Mouse (Mus musculus): ENCODE measurements at regions not wholly inside any gene's neighbourhood (a gene's known extent, or its start where the extent isn't known, plus 50 kb on each side); places are given as distances from the start of the nearest gene placed in this dataset.

DNA sequence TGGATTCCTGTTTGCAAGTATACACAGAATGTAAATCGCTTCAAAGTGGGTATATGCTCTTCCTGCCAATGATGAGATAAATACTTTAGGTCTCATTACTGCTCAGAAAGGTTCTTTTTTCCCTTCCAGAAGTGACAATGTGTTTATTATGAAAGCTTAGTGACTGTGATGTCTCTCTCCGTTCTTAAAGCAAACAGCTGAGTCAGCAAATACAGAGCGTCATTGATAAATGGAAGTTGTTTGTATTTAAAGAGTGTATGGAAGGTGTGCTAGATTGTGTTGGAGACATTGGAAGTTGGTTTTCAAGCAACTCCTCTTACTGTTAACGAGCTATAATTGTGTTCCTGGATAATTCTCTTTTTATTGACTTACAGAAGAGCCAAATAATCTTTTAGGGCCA lies 408.0 kb downstream of the Prr30 start:
- DNase-seq (ENCODE audit: inconsistent ontology term) = no peak

DNA sequence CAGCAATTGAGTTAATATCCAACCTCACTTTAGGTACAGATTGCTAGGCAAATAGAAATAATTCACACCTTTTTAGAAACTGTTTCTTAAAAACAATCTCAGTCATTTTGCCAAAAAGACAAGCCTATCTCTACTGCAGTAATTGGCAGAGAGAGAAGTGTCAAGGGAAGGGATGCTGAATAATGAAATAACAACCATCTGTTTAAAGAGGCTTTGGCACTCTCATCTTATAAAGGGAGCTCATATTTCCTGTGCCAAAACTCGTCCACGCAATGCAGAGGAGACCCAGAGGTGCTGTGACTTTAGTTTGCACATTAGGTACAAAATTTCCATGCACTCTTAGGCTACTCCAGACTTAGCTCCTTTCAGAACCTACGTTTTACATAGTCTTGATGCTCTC lies 418.2 kb downstream of the Prr30 start:
- DNase-seq (ENCODE audit: inconsistent ontology term) = no peak

DNA sequence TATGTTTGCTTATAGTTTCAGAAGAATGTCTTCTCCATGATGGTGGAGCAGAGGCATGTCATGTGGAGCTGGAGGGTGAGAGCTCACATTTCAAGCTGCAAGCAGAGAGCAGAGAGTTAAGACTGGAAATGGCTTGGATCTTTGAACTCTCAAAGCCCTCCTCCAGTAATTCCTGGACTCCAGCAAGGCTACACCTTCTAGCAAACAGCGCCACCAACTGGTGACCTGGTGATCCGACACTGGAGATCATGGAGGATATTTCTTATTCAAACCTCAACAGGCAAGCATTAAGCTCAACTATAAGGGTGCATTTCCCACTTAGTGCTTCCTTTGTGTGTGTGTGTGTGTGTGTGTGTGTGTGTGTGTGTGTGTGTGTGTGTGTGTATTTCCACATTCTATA lies 446.2 kb downstream of the Prr30 start:
- no peak for DNase-seq (ENCODE audit: inconsistent ontology term)

DNA sequence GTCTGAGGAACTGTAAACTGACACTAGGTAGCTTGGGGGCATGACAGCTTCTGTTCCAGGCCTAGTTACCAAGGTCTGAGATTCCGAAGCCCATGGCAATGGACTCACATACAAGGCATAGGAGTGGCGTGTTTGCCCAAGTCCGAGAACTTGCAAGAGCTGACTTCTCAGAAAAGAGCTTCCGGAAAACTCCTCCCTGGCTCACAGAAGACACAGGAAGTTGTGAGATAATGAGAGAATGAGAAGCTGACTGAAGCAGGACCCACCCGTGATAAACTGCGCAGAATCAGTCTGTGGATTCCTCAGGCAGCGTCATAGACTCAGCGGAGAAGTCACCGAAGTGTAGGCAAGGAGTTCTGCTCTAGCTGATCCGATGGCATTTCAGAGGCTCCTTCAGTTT lies 447.4 kb downstream of the Prr30 start:
- DNase-seq (ENCODE audit: inconsistent ontology term) = no peak

DNA sequence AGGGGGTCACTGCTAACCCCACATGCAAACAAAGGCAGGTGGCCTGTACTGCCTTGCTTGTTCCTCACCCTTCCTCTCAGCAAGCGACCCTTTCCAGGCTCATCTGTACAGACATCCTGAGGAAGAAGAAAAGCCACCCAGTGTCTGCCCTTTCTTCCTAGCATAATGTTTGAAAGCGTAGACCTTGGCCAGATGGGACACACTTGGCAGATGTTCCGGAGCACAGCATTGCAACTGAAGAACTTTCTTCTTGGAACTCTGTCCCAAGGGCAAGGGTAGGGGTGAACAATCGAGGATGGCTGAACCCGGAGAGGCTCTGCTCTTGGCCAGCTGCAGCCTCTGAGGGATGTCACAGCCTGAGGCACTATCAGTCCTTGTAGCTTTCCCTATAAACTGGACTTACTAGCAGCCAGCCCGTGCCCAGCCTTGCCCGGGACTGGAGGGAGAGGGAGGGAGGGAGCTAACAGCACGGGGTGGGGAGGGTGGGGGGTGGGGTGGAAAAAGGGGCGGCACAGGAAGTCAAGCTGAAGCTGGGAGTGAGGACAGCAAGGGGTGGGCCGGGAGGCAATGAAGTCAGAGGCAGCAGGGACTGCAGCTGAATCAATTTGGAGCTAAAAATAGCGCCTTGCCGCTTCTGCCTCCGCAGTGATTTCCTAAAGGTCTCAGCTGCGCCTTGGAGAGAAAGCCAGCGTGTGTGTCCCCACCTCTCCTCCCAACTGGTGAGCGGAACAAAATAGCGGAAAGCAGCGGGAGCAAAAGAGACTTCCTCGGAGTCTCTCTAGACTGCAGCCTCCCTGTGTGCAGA lies 450.2 kb downstream of the Prr30 start:
- peak; percentile 86 for DNase-seq (ENCODE audit: inconsistent ontology term)

DNA sequence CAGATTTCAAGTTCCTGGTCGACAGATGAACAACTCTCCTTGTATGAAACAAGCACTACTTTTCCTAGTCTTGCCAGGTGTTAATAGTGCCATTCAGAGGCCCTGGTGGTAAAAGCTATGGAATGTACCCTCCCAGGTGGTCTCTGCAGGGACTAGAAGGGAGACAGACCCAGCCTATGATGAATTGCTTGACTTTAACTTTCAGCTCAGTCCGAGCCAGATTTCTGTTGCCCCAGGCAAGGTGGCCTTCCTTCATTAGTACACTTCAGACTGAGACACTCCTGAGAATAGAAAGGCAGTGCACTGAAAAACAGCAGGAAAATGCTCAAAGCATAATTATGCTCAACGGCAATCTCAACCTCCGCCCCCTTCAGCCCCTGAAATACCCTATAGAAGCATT lies 450.8 kb upstream of the Klf12 start:
- DNase-seq (ENCODE audit: inconsistent ontology term) = no peak

DNA sequence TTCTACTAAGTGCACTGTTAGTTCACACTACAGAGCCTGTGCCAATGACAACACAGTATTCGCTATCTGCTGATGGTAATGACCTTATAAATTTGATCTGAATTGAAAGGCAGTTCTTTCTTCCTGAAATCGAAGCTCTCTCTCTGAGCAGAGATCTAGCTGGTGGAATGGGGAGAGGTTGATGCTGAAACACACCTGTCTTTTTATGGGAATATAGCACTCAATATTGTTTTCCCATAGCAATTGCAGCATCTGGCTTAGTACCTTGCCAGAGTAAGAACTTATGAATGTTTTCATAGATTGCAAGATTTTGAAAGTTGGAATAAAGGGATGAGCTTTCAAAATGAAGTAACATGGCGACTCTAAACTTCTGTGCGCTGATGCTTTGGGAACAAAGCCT lies 444.0 kb upstream of the Klf12 start:
- no peak for DNase-seq (ENCODE audit: inconsistent ontology term)

DNA sequence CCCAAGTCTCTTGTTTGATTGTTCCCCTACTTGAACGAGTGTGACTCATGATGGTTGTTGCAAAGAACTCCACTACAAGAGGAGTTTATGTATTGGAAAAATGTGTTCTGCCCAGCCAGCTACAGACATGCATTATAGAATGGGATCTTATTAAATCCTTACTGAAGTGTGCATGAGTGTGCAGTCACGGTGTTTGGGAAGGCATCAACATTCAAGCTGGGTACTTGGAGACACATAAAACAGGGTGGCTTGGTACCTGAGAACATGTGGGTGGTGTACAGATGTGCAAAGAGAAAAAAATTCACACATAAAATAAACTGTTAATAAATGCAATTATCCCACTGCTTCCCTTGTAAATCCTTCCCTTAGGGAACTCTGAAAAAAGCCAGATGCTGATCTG lies 443.2 kb upstream of the Klf12 start:
- no peak for DNase-seq (ENCODE audit: inconsistent ontology term)

DNA sequence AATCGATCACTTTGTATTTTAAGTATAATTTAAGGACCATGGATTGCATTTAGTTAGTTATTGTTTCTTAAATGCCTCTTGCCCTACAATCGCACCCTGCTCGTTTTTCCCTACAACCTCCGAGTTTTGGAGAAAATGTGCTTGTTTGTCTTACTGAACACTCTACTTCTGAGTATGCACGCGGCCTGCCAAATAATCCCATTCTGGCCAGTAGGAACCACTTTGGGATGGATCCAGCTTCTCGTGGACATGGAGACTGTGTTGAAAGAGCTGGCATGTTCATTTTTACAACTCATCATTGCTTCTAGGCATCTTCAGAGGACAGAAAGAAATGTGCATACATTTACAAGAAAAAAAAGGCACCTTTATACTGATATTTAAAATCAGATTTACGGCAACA lies 440.5 kb upstream of the Klf12 start:
- no peak for DNase-seq (ENCODE audit: inconsistent ontology term)

DNA sequence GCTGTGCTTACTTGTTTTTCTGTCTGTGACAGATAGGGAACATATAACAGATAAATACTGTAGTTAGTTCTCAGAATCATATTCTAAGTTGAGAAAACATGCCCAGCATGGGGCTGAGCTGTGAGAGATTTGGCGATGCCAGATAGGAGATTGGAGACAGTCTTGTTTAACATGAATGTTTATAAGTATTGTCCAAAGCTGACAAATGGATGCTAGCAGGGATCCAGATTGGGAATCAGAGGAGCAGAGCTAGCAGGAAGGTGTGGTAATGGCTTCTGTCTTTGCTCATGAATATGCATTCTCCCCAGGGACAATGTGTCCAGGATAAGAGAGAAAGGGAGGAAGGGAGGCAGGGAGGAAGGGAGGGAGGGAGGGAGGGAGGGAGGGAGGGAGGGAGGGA lies 436.2 kb upstream of the Klf12 start:
- no peak for DNase-seq (ENCODE audit: inconsistent ontology term)

DNA sequence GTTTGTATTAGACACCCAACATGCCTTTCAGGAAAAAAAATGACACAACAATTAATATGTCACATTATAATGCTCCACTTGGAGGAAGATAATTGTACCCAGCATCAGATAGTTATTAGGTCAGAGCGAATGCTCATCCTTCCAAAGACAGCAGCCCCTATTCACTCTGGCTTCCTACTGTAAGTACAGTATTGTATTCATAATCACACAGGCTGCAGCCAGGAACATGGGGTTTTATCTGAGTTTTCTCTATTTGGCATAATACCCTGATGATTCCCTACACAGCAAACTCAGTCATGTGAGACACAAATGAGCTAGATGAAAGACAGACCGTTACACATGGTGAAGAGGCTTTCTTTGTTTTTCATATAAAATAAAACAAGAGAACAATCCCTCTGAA lies 430.5 kb upstream of the Klf12 start:
- peak; percentile 77 for DNase-seq (ENCODE audit: inconsistent ontology term)

DNA sequence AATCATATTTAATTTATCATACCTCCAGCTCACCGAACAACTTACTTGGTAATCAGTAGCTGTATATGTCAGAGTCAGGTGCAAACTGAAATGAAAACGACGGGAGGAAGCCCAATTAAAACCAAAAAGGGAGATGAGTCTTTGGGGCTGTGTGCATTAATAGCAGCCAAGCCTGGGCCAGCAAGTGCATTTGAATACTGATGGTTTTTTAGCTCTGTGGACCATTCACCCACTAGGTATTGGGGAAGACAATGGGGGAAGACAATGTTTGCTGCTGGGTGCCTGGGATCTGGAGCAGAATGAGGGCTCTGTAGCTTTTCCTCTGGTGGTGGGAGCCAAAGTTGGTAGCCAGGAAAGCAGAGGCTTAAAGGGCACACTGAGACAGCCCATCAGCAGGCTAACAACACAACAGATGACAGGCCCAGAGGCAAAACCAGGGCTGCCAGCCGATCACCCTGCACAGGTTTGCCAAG lies 429.6 kb upstream of the Klf12 start:
- DNase-seq (ENCODE audit: inconsistent ontology term) = peak; percentile 24

DNA sequence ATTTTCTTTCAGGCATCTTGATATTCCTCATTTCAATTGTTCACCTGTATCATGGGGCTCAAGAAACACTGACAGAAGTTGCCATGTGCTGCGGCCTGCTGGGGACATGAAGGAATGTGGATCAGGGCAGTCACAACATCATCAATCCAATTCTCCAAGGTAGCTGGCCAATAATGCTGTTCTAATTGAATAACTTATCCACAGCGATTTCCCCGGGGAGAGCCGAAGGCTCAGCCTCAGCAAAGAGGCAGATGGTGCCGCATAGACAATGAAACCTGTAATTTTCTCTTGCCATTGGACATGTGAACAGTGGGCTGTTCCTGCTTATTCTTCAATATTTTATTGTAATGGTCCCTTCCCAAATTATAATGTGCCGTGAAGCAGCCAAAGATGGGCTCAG lies 429.1 kb upstream of the Klf12 start:
- DNase-seq (ENCODE audit: inconsistent ontology term) = peak; percentile 21

DNA sequence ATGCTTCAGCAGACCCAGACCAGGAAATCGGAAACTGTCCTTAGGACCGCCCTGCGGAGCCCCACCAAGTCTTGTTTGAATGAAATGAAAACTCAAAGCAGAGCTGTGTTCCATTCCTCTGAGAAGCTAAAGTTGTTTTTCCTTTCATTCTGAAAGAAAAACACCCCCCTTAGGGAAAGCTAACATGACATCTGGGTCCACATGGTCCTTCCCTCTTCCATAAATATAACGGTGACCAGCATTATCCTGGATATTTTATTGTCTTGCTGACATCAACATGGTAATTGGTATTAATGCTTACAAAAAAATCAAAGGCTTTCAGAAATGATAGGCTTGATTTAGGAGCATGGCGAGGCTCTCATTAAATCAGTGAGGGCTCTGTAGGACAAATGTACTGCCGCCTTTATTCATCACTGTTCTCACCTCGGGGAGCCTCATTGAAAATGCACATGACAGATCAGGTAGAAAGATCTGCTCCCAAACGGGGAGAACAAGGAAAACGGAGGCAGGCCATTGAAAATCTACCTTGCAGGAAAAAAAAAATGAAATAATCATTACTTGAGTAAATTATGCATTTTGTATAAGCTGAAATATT lies 381.0 kb upstream of the Klf12 start:
- no peak for DNase-seq (ENCODE audit: inconsistent ontology term)

DNA sequence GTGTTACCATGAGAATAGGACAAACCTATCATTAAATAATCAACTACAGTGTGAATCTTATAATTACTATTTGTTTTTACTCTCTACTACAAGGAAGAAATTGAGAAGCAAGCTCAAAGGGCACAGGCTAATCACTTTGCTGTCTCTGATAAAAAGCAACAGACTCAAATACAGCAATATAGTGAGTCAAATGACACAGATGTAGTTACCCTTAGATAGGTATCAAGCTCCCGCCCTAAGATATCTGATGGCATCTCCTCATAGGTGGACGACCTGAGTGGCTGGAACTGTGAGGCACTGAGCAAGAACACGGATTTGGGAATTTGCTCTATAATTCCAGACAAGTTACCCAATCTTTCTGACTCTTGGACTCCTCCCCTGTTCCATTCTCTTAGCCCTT lies 379.7 kb upstream of the Klf12 start:
- DNase-seq (ENCODE audit: inconsistent ontology term) = no peak

DNA sequence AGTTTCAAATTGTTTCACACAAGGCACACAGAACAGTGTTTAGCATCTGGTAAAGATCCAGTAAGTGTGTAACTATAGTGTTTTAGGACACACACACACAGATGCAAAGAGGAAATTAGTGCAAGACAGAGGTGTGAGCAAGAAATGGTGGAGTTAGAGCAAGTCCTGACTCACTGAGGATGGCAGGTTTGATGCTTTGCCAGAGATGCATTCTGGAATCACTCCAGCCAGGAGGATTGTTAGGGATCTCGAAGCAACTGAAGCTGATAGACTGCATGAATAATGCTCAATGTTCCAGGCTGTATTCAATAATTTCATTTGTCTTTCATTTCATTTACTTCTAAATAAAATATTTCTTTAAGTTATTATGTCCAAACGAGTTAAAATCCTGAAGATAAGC lies 357.6 kb upstream of the Klf12 start:
- DNase-seq (ENCODE audit: inconsistent ontology term) = no peak

DNA sequence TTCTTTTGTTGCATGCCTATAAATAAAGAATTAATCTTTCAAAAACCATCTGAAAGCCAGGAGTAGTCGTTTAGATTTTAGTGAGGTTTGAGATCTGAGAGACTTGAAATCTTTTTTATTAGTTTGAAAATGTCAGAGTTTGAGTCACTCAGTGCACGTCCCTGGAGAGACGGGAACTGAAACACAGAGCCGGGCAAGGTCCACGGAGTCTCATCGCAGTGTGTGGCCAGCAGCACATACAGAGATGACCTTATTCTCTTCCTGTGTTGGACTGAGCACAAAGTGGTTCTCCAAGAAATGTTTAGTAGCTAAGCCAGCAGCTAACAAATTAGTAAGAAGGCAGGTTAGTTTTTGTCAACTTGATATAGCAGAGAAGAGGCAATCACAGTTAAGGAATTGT lies 350.0 kb upstream of the Klf12 start:
- no peak for DNase-seq (ENCODE audit: inconsistent ontology term)

DNA sequence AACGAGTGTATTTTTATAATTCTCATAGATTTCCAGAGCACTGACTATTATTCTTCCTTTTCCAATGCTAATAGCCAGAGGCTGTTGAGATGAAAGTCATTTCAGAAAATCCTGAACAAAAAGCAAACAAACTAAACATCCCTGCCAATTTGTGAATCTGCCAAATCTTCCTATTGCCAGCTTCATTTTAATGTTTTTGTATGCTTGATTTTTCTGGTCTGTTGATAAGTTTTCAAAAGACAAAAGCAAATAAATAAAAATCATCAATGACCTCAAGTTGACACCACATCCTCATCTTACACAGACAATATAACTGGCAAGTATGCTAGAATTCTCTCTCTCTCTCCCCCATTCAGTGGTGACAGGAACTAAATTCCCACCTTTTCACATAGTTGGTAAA lies 347.2 kb upstream of the Klf12 start:
- DNase-seq (ENCODE audit: inconsistent ontology term) = peak; percentile 67

DNA sequence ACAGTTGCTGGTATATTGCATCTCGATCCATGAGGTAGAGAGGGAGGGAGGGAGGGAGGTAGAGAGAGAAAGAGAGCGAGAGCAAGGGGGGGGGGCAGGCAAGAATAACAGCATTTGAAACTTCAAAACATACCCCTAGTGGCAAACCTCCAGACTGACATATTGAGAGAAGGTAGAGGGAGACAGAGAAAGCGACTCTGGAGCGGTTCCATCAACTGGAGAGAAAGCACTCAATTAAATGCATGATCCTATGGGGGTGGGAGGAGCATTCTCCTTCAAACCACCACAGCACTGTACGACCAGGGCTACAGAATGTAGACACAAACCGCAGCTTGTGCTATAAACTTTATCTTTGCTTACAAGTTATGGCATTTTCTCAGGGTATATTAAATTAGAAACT lies 345.7 kb upstream of the Klf12 start:
- DNase-seq (ENCODE audit: inconsistent ontology term) = no peak

DNA sequence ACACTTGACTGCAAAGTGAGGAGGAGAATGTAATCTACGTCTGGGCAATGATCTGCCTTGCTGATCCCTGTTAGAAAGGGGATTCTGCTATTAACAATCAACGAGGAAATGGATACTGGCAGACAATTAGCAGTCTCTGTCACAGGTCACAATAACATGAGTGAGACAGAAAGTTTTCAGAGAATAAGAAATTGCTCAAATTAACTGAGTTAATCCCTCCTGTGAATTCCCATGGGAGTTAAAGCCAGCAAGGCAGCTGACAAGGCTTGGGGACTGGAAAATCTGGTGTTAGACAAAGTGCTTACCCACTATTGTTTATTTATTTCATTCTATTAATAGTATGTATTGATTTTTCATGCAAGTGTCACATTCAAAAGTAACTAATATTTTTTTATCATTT lies 343.0 kb upstream of the Klf12 start:
- no peak for DNase-seq (ENCODE audit: inconsistent ontology term)

DNA sequence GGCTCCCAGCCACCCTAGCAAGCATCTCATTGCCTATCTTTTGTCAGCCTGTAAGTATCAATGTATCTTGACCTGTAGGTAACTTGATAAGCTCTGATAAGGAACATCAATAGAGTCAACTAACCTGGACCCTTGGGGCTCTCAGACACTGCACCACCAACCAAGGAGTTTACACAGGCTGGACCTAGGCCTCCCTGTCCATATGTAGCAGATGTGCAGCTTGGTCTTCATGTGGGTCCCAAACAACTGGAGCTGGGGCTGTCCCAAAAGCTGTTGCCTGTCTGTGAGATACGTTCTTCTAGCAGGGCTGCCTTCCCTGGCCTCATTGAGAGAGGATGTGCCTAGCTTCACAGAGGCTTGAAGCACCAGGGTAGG lies 335.2 kb upstream of the Klf12 start:
- DNase-seq (ENCODE audit: inconsistent ontology term) = no peak

DNA sequence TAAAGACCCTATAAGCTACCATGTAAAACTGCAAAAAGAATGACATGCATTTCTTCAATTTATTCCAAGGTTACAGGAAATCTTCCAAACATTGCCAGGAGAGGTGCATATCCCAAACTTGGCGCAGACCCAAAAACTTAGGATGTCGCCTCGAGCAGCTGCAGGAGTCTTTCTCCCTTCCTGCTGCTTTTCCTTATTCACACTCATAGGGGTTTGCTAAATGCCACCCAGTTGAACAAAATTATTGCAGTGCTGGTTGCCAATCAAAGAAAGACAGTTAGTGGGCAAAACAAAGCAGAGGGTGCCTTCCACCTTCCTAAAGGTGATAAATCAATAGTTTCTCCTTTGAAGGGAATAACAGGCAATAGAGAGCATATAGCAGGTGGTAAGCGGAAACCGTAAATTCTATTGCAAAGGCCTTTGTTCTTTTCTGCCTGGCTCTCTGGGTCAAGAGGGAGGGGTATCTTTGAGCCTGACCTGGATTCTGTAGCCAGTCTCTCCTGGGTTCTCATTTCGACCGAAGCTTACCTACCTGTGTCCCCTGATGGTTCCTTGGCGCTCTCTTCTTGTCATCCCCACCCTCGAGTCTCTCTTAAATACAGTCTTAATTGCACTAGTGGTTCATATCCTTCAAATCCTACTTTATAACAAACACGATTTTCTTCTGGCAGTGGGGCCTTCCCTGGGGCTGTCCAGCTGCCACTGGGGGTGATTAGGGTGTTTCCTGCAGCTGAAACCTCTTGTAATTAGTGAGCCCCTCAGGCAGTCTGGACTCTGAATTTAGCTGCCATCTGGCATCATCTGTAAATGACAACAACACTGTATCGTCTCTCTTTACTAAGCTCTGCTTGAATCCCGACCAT lies 334.5 kb upstream of the Klf12 start:
- DNase-seq (ENCODE audit: inconsistent ontology term) = no peak

Measured in Muller cell, postnatal 12 days (primary cell).